In genomic region chr16:56175867-56176581, GRCm38 (mm10) we compare ENCODE assay signal across 10 mouse cellular contexts. TPM values are rescaled to one million over a fixed set of nuclear protein-coding genes. Genes with fewer than 3 reads are reported as not detected.
DNase-seq lines count a peak whose midpoint lies in the region; TF ChIP-seq lines count a peak whose summit lies in the region.
"Had no signal": no experiment of that assay in that cellular context is flagged by ENCODE, and none has a peak within 500 bp of the region (broad histone marks: within the 10 kb centered on the region; RNA-seq: fewer than 3 reads in every experiment).

No protein-coding gene starts in this region.

- no peak for TF ChIP-seq POLR2A in embryonic fibroblast, embryonic 13.5 days (IDR thresholded peaks at IDR 0.05; ENCODE audit: low read depth, low read length)

- intact Hi-C loops in left cerebral cortex, adult 2 months (cut with DNase I) = loop anchor here (5.0 kb wide), 1 partner anchor 521 kb away; no protein-coding TSS in a partner anchor

- peak; percentile 6 to 15 for DNase-seq in adrenal gland, postnatal 36 days
- no peak for DNase-seq in adrenal gland, adult (ENCODE audit: inconsistent age in 2 of 2, low spot score in 1 of 2)
- no peak for DNase-seq in left cerebral cortex, adult 2 months (ENCODE audit: extremely low spot score in 1 of 2, low spot score in 2 of 2)
- no peak for DNase-seq in left cerebral cortex, adult 8-10 months (ENCODE audit: low spot score in 2 of 2)
- peak; percentile 9 for DNase-seq in NIH3T3 (ENCODE audit: low read depth)
- no peak for DNase-seq in T-cell, adult 2 months (ENCODE audit: low spot score)
- no peak for DNase-seq in layer of hippocampus, adult 8-10 months (ENCODE audit: low spot score in 2 of 2)

- TF ChIP-seq CTCF in left cerebral cortex, adult 2 months (IDR thresholded peaks at IDR 0.05) = peak; percentile 40
- peak; percentile 13; the same call in 1 of the 2 replicates for TF ChIP-seq CTCF in embryonic fibroblast, embryonic 13.5 days (IDR thresholded peaks at IDR 0.05; ENCODE audit: borderline replicate concordance, insufficient read depth, low read length)

- no peak overlapping the region for H3K4me3 ChIP-seq in left cerebral cortex, adult 2 months
- no peak overlapping the region for H3K4me3 ChIP-seq in embryonic fibroblast, embryonic 13.5 days (ENCODE audit: insufficient read depth, low read length)
- H3K4me3 ChIP-seq: heart, embryonic 15.5 days had no signal

- H3K4me1 ChIP-seq in embryonic fibroblast, embryonic 13.5 days (ENCODE audit: control insufficient read depth, insufficient read depth, low read length) = no peaks in the 10 kb centered on the region
- H3K4me1 ChIP-seq: heart, embryonic 15.5 days had no signal

- no peak overlapping the region for H3K27ac ChIP-seq in left cerebral cortex, adult 2 months
- no peak overlapping the region for H3K27ac ChIP-seq in embryonic fibroblast, embryonic 13.5 days (ENCODE audit: insufficient read depth, low read length)
- H3K27ac ChIP-seq: heart, embryonic 15.5 days; macrophage had no signal

RNA-seq across cellular contexts. Expression of gene Impg2, which starts 28.1 kb away (rescaled TPM):
- 1 to 10 TPM in 1 of 2 experiments, under 1 TPM in 1; 0.49 to 1.3 TPM for total RNA-seq in adrenal gland, postnatal 36 days (2021)
- 1 to 10 TPM in 1 of 2 experiments, under 1 TPM in 1; 0.93 to 1.1 TPM for total RNA-seq in left cerebral cortex, adult 2 months (2021)
- total RNA-seq in left cerebral cortex, adult 8-10 months (2022) = under 1 TPM; 0.41 to 0.68 (median 0.55) TPM
- polyA plus RNA-seq in embryonic fibroblast, embryonic 13.5 days (2011; ENCODE audit: insufficient read length, low read depth, missing spikeins) = 0.52 and 0.74 TPM in 2 replicates
- total RNA-seq in layer of hippocampus, adult 8-10 months (2022) = 1 to 10 TPM in 2 of 4 experiments, under 1 TPM in 2; 0.48 to 1.6 (median 0.79) TPM

Comparison
In these comparisons a context has a peak if more than half of its experiments do, and no peak if none do; other contexts are left out.
1. DNase-seq: peak in adrenal gland, postnatal 36 days (2 of 2) and NIH3T3 (single experiment); none in adrenal gland, adult (0 of 2), left cerebral cortex, adult 2 months (0 of 2), left cerebral cortex, adult 8-10 months (0 of 2), T-cell, adult 2 months (single experiment) and layer of hippocampus, adult 8-10 months (0 of 2).